Mouse (Mus musculus): ENCODE data around the gene Dmrtc2. TPM values are rescaled to one million over a fixed set of nuclear protein-coding genes. Genes with fewer than 3 reads are reported as not detected.

Gene Dmrtc2
- polyA plus RNA-seq, 2 experiments, result 0.19 TPM; not detected in 1

DNA sequence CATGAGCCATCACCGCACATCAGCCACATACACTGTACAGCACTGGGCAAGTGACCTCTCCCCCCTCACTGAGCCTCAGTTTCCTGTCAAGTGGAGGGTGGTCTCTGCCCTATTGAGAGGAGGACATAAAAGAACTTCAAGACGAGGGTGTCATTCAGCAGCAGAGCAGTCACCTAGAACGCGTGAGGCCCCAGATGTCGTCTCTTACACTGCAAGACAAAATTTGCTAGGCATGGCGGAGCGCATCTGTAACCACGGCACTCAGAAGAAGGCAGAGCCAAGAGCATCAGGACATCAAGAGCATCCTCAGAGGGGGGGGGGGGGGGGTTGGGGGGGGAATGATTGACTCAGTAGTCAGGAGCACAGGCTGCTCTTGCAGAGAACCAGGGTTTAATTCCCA is 26.4 kb downstream of the Dmrtc2 start:
- TF ChIP-seq POLR2A (IDR thresholded peaks at IDR 0.05; ENCODE audit: borderline replicate concordance, extremely low read depth, insufficient read depth, insufficient read length), result no peak

DNA sequence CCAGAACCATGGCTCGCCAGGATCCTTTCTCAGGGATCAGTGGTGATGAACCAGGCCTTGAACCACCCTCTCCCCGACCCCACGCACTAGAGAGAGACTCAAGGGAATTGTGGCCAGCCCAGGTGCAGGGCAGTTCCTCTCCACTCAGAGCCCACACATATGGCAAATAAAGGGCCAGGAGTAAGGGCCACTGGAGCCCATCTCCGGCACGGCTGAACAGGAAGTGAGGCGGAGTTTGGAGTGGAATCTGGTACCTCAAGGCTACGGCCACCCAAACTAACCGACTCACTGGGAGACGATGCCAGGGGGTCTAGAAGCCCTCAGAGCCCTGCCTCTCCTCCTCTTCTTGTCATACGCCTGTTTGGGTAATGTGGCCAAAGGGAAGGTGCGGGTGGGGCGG is 27.4 kb downstream of the Dmrtc2 start, which contains the start of gene Cd79a:
Cd79a (plus strand) TSS at position 158 of the 400 bp plus-strand sequence.
- H3K4me3 ChIP-seq (replicated peaks; ENCODE audit: low read length), result no peak within 1 kb of the TSS

More for the DNA sequence above, 26.4 kb downstream of the Dmrtc2 start:
- no peak for ATAC-seq (ENCODE audit: low FRiP score, low read depth)
- no peak overlapping the region for H3K9ac ChIP-seq (ENCODE audit: low read depth, low read length, severe bottlenecking)
- H3K27me3 ChIP-seq (ENCODE audit: control insufficient read depth, insufficient read depth, low read length), result no peaks in the 10 kb centered on the region
- no peak overlapping the region for H3K27ac ChIP-seq (replicated peaks; ENCODE audit: low read depth, low read length)
- 84% methylated on average over 8 of the region's 8 CpGs for WGBS
- no peaks in the 10 kb centered on the region for H3K4me1 ChIP-seq (ENCODE audit: control insufficient read depth, insufficient read depth, low read length)
- H3K9me3 ChIP-seq (ENCODE audit: control insufficient read depth, low read length), result no peaks in the 10 kb centered on the region
- H3K4me3 ChIP-seq (replicated peaks; ENCODE audit: low read length), result no peak overlapping the region
- H3K4me2 ChIP-seq (replicated peaks; ENCODE audit: low read depth, low read length, severe bottlenecking), result no peak overlapping the region
- DNase-seq (ENCODE audit: low spot score), result no peak
- peaks cover 1% of the 10 kb centered on the region; the same call in 1 of the 2 replicates for H3K36me3 ChIP-seq (ENCODE audit: control insufficient read depth, insufficient read depth, low read length)

DNA sequence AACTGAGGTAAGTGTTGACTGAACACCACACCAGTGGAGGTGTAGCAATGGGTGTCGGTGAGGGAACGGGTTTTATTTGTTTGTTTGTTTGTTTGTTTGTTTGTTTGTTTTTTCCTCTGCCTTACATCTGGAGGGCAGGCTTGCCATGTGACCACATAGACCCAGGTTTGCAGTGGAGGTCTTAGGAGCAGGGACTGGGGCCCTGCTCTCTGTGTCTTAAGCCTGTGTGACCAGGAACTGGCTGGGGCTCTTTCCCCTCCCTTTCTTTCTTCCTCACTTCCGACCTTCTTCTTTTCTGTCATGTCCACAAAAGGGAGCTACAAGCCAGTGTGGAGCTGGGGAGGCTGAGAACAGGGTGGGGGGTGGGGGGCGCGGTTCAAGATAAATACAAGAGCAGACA is 28.1 kb downstream of the Dmrtc2 start:
- Histone ChIP-seq H3K36me3 (ENCODE audit: control insufficient read depth, insufficient read depth, low read length) (no peaks in the 10 kb centered on the region), H3K27ac (replicated peaks; ENCODE audit: low read depth, low read length) (no peak overlapping the region), H3K4me2 (replicated peaks; ENCODE audit: low read depth, low read length, severe bottlenecking) (no peak overlapping the region), H3K9me3 (ENCODE audit: control insufficient read depth, low read length) (no peaks in the 10 kb centered on the region), H3K4me1 (ENCODE audit: control insufficient read depth, insufficient read depth, low read length) (peaks cover 6% of the 10 kb centered on the region), H3K27me3 (ENCODE audit: control insufficient read depth, insufficient read depth, low read length) (no peaks in the 10 kb centered on the region), H3K4me3 (replicated peaks; ENCODE audit: low read length) (no peak overlapping the region), H3K9ac (ENCODE audit: low read depth, low read length, severe bottlenecking) (no peak overlapping the region)
- ATAC-seq (ENCODE audit: low FRiP score, low read depth) (no peak), DNase-seq (ENCODE audit: low spot score) (no peak)
- no peak for TF ChIP-seq POLR2A (IDR thresholded peaks at IDR 0.05; ENCODE audit: borderline replicate concordance, extremely low read depth, insufficient read depth, insufficient read length)
- 72% methylated on average over 5 of the region's 5 CpGs for WGBS

More for the DNA sequence above, 27.4 kb downstream of the Dmrtc2 start, which contains the start of gene Cd79a:
- H3K27ac ChIP-seq (replicated peaks; ENCODE audit: low read depth, low read length), result no peak within 1 kb of the TSS
- H3K9ac ChIP-seq (ENCODE audit: low read depth, low read length, severe bottlenecking), result no peak within 1 kb of the TSS
- ATAC-seq (ENCODE audit: low FRiP score, low read depth) (no peak), DNase-seq (ENCODE audit: low spot score) (no peak)
- WGBS, result 63% methylated on average over 12 of the region's 12 CpGs
- peaks cover 3% of the 10 kb centered on the region for H3K4me1 ChIP-seq (ENCODE audit: control insufficient read depth, insufficient read depth, low read length)
- no peaks in the 10 kb centered on the region for H3K9me3 ChIP-seq (ENCODE audit: control insufficient read depth, low read length)
- H3K36me3 ChIP-seq (ENCODE audit: control insufficient read depth, insufficient read depth, low read length), result no peaks in the 10 kb centered on the region
- H3K4me2 ChIP-seq (replicated peaks; ENCODE audit: low read depth, low read length, severe bottlenecking), result no peak within 1 kb of the TSS
- TF ChIP-seq POLR2A (IDR thresholded peaks at IDR 0.05; ENCODE audit: borderline replicate concordance, extremely low read depth, insufficient read depth, insufficient read length), result no peak
- no peaks in the 10 kb centered on the region for H3K27me3 ChIP-seq (ENCODE audit: control insufficient read depth, insufficient read depth, low read length)

DNA sequence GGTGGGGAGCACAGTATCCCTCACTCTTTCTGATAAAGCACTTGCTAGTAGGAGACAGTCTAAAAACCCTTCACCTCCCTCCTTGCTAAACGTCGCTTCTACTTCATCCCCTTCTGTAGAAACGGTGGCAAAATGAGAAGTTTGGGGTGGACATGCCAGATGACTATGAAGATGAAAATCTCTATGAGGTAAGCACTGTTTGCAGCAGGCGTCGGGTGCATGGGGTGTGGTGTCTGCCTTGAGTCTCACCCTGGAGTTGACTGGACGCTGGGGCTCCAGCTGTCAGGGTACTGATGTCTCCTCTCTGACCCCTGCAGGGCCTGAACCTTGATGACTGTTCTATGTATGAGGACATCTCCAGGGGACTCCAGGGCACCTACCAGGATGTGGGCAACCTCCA is 31.3 kb downstream of the Dmrtc2 start:
- no peak overlapping the region for H3K4me2 ChIP-seq (replicated peaks; ENCODE audit: low read depth, low read length, severe bottlenecking)
- TF ChIP-seq POLR2A (IDR thresholded peaks at IDR 0.05; ENCODE audit: borderline replicate concordance, extremely low read depth, insufficient read depth, insufficient read length), result no peak
- H3K36me3 ChIP-seq (ENCODE audit: control insufficient read depth, insufficient read depth, low read length), result no peaks in the 10 kb centered on the region; the same call in 1 of the 2 replicates
- H3K27ac ChIP-seq (replicated peaks; ENCODE audit: low read depth, low read length), result no peak overlapping the region
- H3K9me3 ChIP-seq (ENCODE audit: control insufficient read depth, low read length), result no peaks in the 10 kb centered on the region
- no peak overlapping the region for H3K9ac ChIP-seq (ENCODE audit: low read depth, low read length, severe bottlenecking)
- peaks cover 17% of the 10 kb centered on the region for H3K4me1 ChIP-seq (ENCODE audit: control insufficient read depth, insufficient read depth, low read length)
- no peaks in the 10 kb centered on the region for H3K27me3 ChIP-seq (ENCODE audit: control insufficient read depth, insufficient read depth, low read length)
- no peak for DNase-seq (ENCODE audit: low spot score)
- no peak for ATAC-seq (ENCODE audit: low FRiP score, low read depth)
- H3K4me3 ChIP-seq (replicated peaks; ENCODE audit: low read length), result no peak overlapping the region
- 70% methylated on average over 6 of the region's 6 CpGs for WGBS

DNA sequence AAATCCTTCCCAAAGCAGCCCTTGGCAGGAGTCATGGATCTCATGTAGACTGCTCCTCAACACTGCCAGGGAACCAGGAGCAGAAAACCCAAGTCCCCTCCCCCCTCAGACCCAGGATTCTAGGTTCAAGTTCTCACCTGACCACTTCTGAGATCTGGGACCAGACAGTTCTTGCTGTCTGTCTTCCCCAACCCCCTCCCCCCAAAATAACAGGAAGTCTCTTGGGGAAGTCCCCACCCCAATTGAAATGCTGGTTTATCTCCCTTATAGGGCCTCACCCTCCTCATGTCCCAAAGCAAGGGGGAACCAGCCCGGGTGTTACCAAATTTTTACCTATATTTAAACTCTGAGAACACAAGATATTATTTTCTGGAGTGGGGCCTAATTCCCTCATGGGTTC is 32.0 kb downstream of the Dmrtc2 start:
- Histone ChIP-seq H3K4me3 (replicated peaks; ENCODE audit: low read length) (peak overlapping the region; percentile 85; the same call in 1 of the 2 replicates), H3K9ac (ENCODE audit: low read depth, low read length, severe bottlenecking) (peak overlapping the region; percentile 83; the same call in 1 of the 2 replicates), H3K27ac (replicated peaks; ENCODE audit: low read depth, low read length) (peak overlapping the region; percentile 53; the same call in 1 of the 2 replicates), H3K4me2 (replicated peaks; ENCODE audit: low read depth, low read length, severe bottlenecking) (peak overlapping the region; percentile 67; the same call in 1 of the 2 replicates), H3K9me3 (ENCODE audit: control insufficient read depth, low read length) (no peaks in the 10 kb centered on the region), H3K27me3 (ENCODE audit: control insufficient read depth, insufficient read depth, low read length) (no peaks in the 10 kb centered on the region), H3K4me1 (ENCODE audit: control insufficient read depth, insufficient read depth, low read length) (peaks cover 23% of the 10 kb centered on the region), H3K36me3 (ENCODE audit: control insufficient read depth, insufficient read depth, low read length) (no peaks in the 10 kb centered on the region; the same call in 1 of the 2 replicates)
- no peak for TF ChIP-seq POLR2A (IDR thresholded peaks at IDR 0.05; ENCODE audit: borderline replicate concordance, extremely low read depth, insufficient read depth, insufficient read length)
- ATAC-seq (ENCODE audit: low FRiP score, low read depth) (no peak), DNase-seq (ENCODE audit: low spot score) (no peak)
- 63% methylated on average over 1 of the region's 1 CpGs for WGBS
